Mouse (Mus musculus): Measurements from ENCODE around the gene Mtnr1a.

Gene Mtnr1a

GRCm38 (mm10) chr8:45070949-45071348 is 2.0 kb downstream of the Mtnr1a start:
- in situ Hi-C loops (cut with MboI; ENCODE audit: low pct_unique_long_range_greater_than_20kb in 1 of 2, low sequenced_read_pairs in 2 of 2, unreplicated experiment in 1 of 2) = no loop called here

- in situ Hi-C loops (cut with MboI; ENCODE audit: low pct_unique_long_range_greater_than_20kb in 1 of 2, low sequenced_read_pairs in 2 of 2, unreplicated experiment in 1 of 2) = no loop called here
Observed at GRCm38 (mm10) chr8:45080850-45081249, 11.9 kb downstream of the Mtnr1a start.

- in situ Hi-C loops (cut with MboI; ENCODE audit: low pct_unique_long_range_greater_than_20kb in 1 of 2, low sequenced_read_pairs in 2 of 2, unreplicated experiment in 1 of 2) = no loop called here
Observed at GRCm38 (mm10) chr8:45093599-45093998, 24.7 kb downstream of the Mtnr1a start.

- in situ Hi-C loops (cut with MboI; ENCODE audit: low pct_unique_long_range_greater_than_20kb in 1 of 2, low sequenced_read_pairs in 2 of 2, unreplicated experiment in 1 of 2) = no loop called here
Observed at GRCm38 (mm10) chr8:45109371-45110063, 40.6 kb downstream of the Mtnr1a start.

- in situ Hi-C loops (cut with MboI; ENCODE audit: low pct_unique_long_range_greater_than_20kb in 1 of 2, low sequenced_read_pairs in 2 of 2, unreplicated experiment in 1 of 2) = no loop called here
Observed at GRCm38 (mm10) chr8:45110064-45110812, 41.3 kb downstream of the Mtnr1a start.

- in situ Hi-C loops (cut with MboI; ENCODE audit: low pct_unique_long_range_greater_than_20kb in 1 of 2, low sequenced_read_pairs in 2 of 2, unreplicated experiment in 1 of 2) = no loop called here
Observed at GRCm38 (mm10) chr8:45110813-45111104, 41.8 kb downstream of the Mtnr1a start.

GRCm38 (mm10) chr8:45111820-45112219 is 42.9 kb downstream of the Mtnr1a start:
- in situ Hi-C loops (cut with MboI; ENCODE audit: low pct_unique_long_range_greater_than_20kb in 1 of 2, low sequenced_read_pairs in 2 of 2, unreplicated experiment in 1 of 2) = no loop called here

GRCm38 (mm10) chr8:45117588-45117987 is 48.7 kb downstream of the Mtnr1a start:
- in situ Hi-C loops (cut with MboI; ENCODE audit: low pct_unique_long_range_greater_than_20kb in 1 of 2, low sequenced_read_pairs in 2 of 2, unreplicated experiment in 1 of 2) = no loop called here

- in situ Hi-C loops (cut with MboI; ENCODE audit: low pct_unique_long_range_greater_than_20kb in 1 of 2, low sequenced_read_pairs in 2 of 2, unreplicated experiment in 1 of 2) = no loop called here
Observed at GRCm38 (mm10) chr8:45125680-45126079, 56.7 kb downstream of the Mtnr1a start.
